Mouse (Mus musculus) brain, embryonic 18.5 days (tissue): ENCODE measurements around the gene Cfap97.
"Not testable (repeated sequence)": the region's sequence is repeated elsewhere in the genome, so short reads cannot be mapped to it uniquely, and the experiment has no call there.

ENCODE experiments used
- DNase-seq: peaks from one replicate; pipeline ENCODE4 v3.0.0-alpha.2; 2012; ENCODE audit warnings: low read depth, low spot score

The Cfap97 gene

DNA sequence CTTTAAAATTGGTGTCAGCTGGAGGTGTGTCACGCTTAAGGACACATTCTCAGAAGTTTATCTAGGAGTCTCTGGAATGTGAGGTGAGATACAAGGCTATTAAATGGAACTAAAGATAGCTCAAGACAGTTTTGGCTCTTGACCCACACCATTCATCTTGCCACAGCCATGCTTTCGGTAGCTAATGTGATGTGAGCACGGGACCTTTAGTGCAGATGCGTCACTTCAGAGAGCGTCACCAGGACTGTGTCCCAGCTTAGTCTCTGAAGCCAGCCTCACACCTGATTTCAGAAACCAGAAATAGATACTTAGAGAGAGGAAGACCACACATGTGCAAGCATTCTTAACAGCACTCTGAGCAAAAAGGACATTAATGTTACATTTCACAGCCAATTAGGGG is 75.1 kb downstream of the Cfap97 start:
- DNase-seq: no peak

DNA sequence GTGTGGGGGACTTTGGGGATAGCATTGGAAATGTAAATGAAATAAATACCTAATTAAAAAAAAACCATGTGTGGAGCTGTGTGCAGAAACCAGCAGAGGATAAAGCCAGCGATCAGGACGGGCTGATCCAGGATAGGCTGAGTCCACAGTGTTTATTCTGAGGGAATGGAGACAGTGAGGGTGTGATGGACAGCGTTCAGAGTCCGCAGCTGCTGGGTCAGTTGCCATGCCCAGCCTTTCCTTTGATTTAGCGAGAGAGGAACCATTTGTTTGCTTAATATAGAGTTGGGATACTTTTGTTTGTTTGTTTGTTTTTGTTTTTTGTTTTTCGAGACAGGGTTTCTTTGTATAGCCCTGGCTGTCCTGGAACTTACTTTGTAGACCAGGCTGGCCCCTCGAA is 80.4 kb downstream of the Cfap97 start:
- DNase-seq: not testable (repeated sequence)

- DNase-seq: no peak
Observed at GRCm38 (mm10) chr8:46232798-46233197, 81.2 kb downstream of the Cfap97 start.

DNA sequence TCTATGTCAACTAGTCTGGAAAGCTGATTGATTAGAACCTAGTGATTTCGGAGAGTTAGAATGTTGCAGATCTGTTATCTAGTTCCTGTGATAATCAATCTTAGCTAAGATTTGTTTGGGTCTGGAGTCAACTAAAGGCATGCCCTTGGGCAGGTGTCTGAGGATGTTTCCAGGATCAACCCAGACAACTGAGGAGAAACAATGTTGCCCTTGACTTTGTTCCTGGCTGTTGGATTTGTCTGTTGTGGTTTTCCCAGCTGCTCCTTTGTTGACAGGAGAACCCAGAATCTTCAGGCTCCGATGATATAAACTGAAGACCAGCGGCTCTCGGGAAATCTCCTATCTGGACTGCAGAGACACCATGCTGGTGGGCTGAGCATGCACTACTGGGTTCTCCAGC is 83.2 kb downstream of the Cfap97 start:
- no peak for DNase-seq

- DNase-seq: no peak
Observed at GRCm38 (mm10) chr8:46236441-46237223, 85.1 kb downstream of the Cfap97 start.

GRCm38 (mm10) chr8:46241568-46242374 is 90.2 kb downstream of the Cfap97 start:
- peak; percentile 34 for DNase-seq

GRCm38 (mm10) chr8:46242946-46243345 is 91.4 kb downstream of the Cfap97 start:
- no peak for DNase-seq
